Mouse (Mus musculus) heart, postnatal 25 days (tissue): ENCODE data around the gene Adarb2. TPM values are rescaled to one million over a fixed set of nuclear protein-coding genes. Genes with fewer than 3 reads are reported as not detected.

ENCODE experiments used
- DNase-seq: peaks from one replicate; pipeline ENCODE4 v3.0.0; 2022; ENCODE audit warnings: low spot score
- intact Hi-C: fragments of 180-260 bp; cut with DNase I; formaldehyde crosslinking; loops from one replicate; pipeline ENCODE4 v1.15.1; 2025
- total RNA-seq, 2 experiments: library from RNA; stranded (reverse); gene quantifications; 2 replicates each; pipeline ENCODE4 v1.2.3; 2021

The Adarb2 gene
- total RNA-seq, 2 experiments from 2014 or later = not detected

- no peak for DNase-seq
- intact Hi-C loops = no loop called here
These were observed 162.9 kb downstream of the Adarb2 start for GRCm38 (mm10) chr13:8365523-8365922.

GRCm38 (mm10) chr13:8366087-8366486, 163.4 kb downstream of the Adarb2 start:
- intact Hi-C loops = no loop called here
- DNase-seq = no peak

- intact Hi-C loops = no loop called here
- no peak for DNase-seq
These were observed 167.3 kb downstream of the Adarb2 start for GRCm38 (mm10) chr13:8369868-8370387.

- no peak for DNase-seq
- intact Hi-C loops = no loop called here
These were observed 185.9 kb downstream of the Adarb2 start for GRCm38 (mm10) chr13:8388541-8388940.

GRCm38 (mm10) chr13:8400265-8401041, 197.8 kb downstream of the Adarb2 start:
- intact Hi-C loops = no loop called here

GRCm38 (mm10) chr13:8402324-8402873, 199.7 kb downstream of the Adarb2 start:
- intact Hi-C loops = no loop called here
- no peak for DNase-seq

More at GRCm38 (mm10) chr13:8400265-8401041, 197.8 kb downstream of the Adarb2 start:
- DNase-seq = no peak

GRCm38 (mm10) chr13:8406020-8406419, 203.4 kb downstream of the Adarb2 start:
- no peak for DNase-seq
- intact Hi-C loops = no loop called here

- intact Hi-C loops = no loop called here
- no peak for DNase-seq
These were observed 208.0 kb downstream of the Adarb2 start for GRCm38 (mm10) chr13:8410353-8411318.

- no peak for DNase-seq
- intact Hi-C loops = no loop called here
These were observed 221.5 kb downstream of the Adarb2 start for GRCm38 (mm10) chr13:8424019-8424719.

GRCm38 (mm10) chr13:8439188-8439835, 236.6 kb downstream of the Adarb2 start:
- intact Hi-C loops = no loop called here
- no peak for DNase-seq

GRCm38 (mm10) chr13:8445415-8445814, 242.7 kb downstream of the Adarb2 start:
- intact Hi-C loops = no loop called here
- DNase-seq = no peak

GRCm38 (mm10) chr13:8448192-8448879, 245.7 kb downstream of the Adarb2 start:
- DNase-seq = no peak
- intact Hi-C loops = no loop called here

GRCm38 (mm10) chr13:8451581-8451980, 248.9 kb downstream of the Adarb2 start:
- DNase-seq = no peak
- intact Hi-C loops = no loop called here

- DNase-seq = no peak
- intact Hi-C loops = no loop called here
These were observed 254.2 kb downstream of the Adarb2 start for GRCm38 (mm10) chr13:8456886-8457285.

- DNase-seq = no peak
- intact Hi-C loops = no loop called here
These were observed 255.2 kb downstream of the Adarb2 start for GRCm38 (mm10) chr13:8457831-8458230.

GRCm38 (mm10) chr13:8467591-8468366, 265.1 kb downstream of the Adarb2 start:
- no peak for DNase-seq
- intact Hi-C loops = no loop called here

- intact Hi-C loops = no loop called here
- DNase-seq = no peak
These were observed 273.6 kb downstream of the Adarb2 start for GRCm38 (mm10) chr13:8476237-8476636.

- intact Hi-C loops = no loop called here
These were observed 276.1 kb downstream of the Adarb2 start for GRCm38 (mm10) chr13:8478731-8479130.

More at GRCm38 (mm10) chr13:8478731-8479130, 276.1 kb downstream of the Adarb2 start:
- DNase-seq = no peak
